Mouse (Mus musculus) heart, embryonic 16.5 days (tissue): ENCODE results near the gene Il1r1. TPM values are rescaled to one million over a fixed set of nuclear protein-coding genes. Genes with fewer than 3 reads are reported as not detected.
A peak's percentile ranks its signal among the peaks of the same experiment; 100 is the strongest.

Source experiments
- ATAC-seq: fragments of 200-750 bp; cut with Nextera tagmentation; replicated peaks from 2 replicates; pipeline ENCODE4 v1.8.0; 2017; ENCODE audit warnings: moderate number of reproducible peaks; ENCODE audit not compliant: insufficient read depth, low FRiP score; ENCODE audit errors: extremely low read depth
- H3K27ac ChIP-seq: fragments of 300-500 bp; sonication (generic); 2 replicates; pipeline ENCODE4 v1.5.1; 2014; ENCODE audit warnings: mild to moderate bottlenecking, low read length, control low read depth, moderate library complexity
- H3K27me3 ChIP-seq: fragments of 300-500 bp; sonication (generic); 2 replicates; pipeline ENCODE4 v1.6.1; 2014; ENCODE audit warnings: low read length, mixed read lengths; ENCODE audit not compliant: control insufficient read depth, insufficient read depth
- H3K36me3 ChIP-seq: fragments of 300-500 bp; sonication (generic); 2 replicates; pipeline ENCODE4 v1.6.1; 2014; ENCODE audit not compliant: control insufficient read depth, insufficient read depth
- H3K4me1 ChIP-seq: fragments of 300-500 bp; sonication (generic); 2 replicates; pipeline ENCODE4 v1.6.1; 2014; ENCODE audit warnings: low read length, mixed read lengths; ENCODE audit not compliant: control insufficient read depth, insufficient read depth
- H3K4me2 ChIP-seq: fragments of 300-500 bp; sonication (generic); 2 replicates; pipeline ENCODE4 v1.6.1; 2014; ENCODE audit warnings: low read depth, mild to moderate bottlenecking, control low read depth, low read length
- H3K4me3 ChIP-seq: fragments of 300-500 bp; sonication (generic); 2 replicates; pipeline ENCODE4 v1.5.1; 2014; ENCODE audit warnings: mild to moderate bottlenecking, control low read depth, low read length
- H3K9ac ChIP-seq: fragments of 300-500 bp; sonication (generic); 2 replicates; pipeline ENCODE4 v1.6.1; 2014; ENCODE audit warnings: low read length, control low read depth
- H3K9me3 ChIP-seq: fragments of 300-500 bp; sonication (generic); replicated peaks from 2 replicates; pipeline ENCODE4 v1.6.1; 2016; ENCODE audit warnings: low read length; ENCODE audit not compliant: control insufficient read depth
- WGBS: fragments of 180-500 bp; shearing (Covaris S2); extraction: QIAGEN DNeasy Blood & Tissue Kit; methylation state at CpG from one replicate; pipeline ENCODE4 v1.1.7; 2014; 5-methylcytosine and 5-hydroxymethylcytosine counted together
- polyA plus RNA-seq: library from polyadenylated mRNA; unstranded; fragments of >200 nt; fragmentation: Nextera tagmentation; extraction: Ambion mirVana; gene quantifications from 2 replicates; pipeline ENCODE4 v1.2.1, GENCODE M21; 2015

The Il1r1 gene
- polyA plus RNA-seq, 1 experiment from 2014 or later: 8.1 TPM

DNA sequence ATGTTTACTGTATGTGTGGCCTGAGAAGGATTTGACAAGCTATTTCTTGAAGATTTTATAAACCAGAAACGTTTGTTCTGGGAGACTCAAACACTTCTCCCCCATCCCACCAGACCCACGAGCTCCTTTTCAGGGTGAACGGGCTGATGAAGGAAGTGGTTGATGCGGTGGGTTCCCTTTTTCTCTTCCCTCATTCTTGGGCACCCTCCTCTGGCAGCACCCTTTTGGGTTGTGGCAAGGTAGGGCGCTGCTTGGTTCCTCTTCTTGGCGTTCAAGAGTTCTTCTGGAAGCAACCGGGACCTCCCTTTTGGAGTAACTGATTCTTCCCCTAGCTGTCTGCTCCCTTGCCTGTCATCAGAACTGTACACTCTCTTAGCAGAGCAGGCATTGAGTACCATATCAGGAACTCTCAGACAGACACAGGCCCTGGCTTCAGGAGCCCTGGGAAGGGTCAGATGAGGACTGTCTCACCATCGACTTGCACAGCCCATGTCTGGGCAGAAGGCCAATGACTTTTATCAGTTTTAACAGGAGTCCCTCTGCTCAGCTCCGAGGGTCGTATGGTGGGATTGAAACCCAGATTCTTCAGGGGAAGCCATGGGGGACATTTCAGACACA is 131.1 kb downstream of the Il1r1 start:
- 0 out of 2 replicates have a peak, but pooled peaks have one; percentile 45 for ATAC-seq
- Histone ChIP-seq H3K4me3 (no peak overlapping the region), H3K27ac (no peak overlapping the region), H3K4me2 (no peak overlapping the region), H3K36me3 (no peaks in the 10 kb centered on the region), H3K27me3 (no peaks in the 10 kb centered on the region), H3K4me1 (peaks cover 4% of the 10 kb centered on the region; the same call in 1 of the 2 replicates), H3K9me3 (no peaks in the 10 kb centered on the region), H3K9ac (no peak overlapping the region)
- 39% methylated on average over 10 of the region's 10 CpGs for WGBS

DNA sequence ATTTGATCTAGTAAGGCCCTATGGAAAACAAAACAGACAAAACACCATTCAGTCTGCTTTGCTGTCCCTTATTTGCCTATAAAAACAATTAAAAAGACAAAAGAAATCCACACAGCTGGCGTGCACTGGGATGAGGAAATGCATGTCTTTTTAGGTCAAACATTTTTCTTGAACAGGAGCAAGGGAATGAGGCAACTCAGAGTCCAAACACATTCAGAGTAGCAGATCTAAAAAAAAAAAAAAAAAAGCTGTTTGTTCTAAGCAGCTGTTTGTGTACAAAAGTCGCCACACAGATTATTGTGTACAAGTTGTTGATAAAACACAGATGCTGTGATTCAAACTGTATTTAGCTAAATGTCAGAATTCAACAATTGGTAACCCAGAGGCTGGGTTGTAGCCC is 133.0 kb downstream of the Il1r1 start:
- Histone ChIP-seq H3K36me3 (no peaks in the 10 kb centered on the region), H3K27me3 (no peaks in the 10 kb centered on the region), H3K4me1 (peaks cover 4% of the 10 kb centered on the region; the same call in 1 of the 2 replicates), H3K9ac (no peak overlapping the region), H3K4me3 (no peak overlapping the region), H3K4me2 (no peak overlapping the region), H3K9me3 (no peaks in the 10 kb centered on the region), H3K27ac (no peak overlapping the region)
- no peak for ATAC-seq
- 58% methylated on average over 2 of the region's 2 CpGs for WGBS

DNA sequence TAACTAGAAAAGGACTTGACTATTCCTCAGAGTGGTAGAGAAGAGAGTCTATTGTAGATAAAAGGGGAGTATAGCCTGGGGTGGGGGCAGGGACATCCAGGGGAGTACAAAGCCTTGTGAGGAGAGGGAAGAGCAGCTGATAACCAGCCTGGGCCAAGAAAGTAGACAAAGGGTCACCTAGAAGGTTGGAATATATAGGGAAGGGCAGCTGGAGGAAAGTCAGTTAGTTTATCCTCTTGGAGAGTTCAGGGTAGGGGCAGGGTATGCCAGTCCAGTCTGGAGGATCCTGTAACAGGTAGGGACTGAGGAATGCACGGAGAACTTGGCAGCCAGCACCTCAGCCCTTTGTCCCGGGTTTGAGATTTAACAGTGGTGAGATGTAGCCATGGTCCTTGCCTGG is 133.5 kb downstream of the Il1r1 start:
- Histone ChIP-seq H3K27me3 (no peaks in the 10 kb centered on the region), H3K36me3 (no peaks in the 10 kb centered on the region), H3K27ac (no peak overlapping the region), H3K4me3 (no peak overlapping the region), H3K9ac (no peak overlapping the region), H3K9me3 (no peaks in the 10 kb centered on the region), H3K4me2 (no peak overlapping the region), H3K4me1 (peaks cover 4% of the 10 kb centered on the region; the same call in 1 of the 2 replicates)
- 35% methylated on average over 2 of the region's 2 CpGs for WGBS
- no peak for ATAC-seq

DNA sequence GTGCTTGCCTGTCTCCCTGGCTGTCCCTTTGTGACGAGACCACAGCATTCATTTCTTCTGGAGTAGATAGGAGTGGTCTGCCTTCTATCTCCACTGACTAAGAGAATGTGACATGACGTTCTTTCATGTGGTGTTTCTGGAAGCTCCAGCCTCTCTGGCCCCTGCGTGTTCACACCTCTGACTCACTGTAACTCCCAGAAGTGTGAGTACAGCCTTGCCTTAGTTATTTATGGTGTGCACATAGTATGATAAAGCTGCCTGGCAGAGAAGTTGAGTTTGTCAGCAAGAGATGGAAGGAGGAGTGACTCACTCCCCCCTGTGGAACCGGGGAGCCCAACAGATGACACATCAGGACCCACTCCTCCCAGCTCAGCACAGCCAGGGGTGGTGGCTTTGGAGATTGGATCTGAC is 133.9 kb downstream of the Il1r1 start:
- 14% methylated on average over 4 of the region's 4 CpGs for WGBS
- peak; percentile 59 for ATAC-seq

DNA sequence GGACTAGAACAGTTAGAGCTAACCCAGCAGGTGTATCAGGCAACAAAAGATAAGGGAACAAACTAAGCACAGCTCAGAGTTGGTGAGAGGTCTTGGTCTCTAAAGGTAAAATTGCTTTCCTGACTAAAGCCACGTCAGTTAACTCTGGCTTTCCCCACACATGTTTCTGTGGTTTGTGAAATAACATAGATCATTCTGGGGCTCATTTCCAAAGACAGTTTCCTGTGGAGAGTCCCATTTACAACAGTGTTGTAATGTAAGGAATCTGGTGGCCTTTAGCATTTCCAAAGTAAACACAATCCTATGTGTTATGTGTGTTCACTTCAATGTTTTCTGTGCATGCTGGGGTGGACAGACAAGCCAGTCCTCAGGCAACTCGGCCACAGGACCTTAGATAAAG is 134.9 kb downstream of the Il1r1 start:
- Histone ChIP-seq H3K36me3 (no peaks in the 10 kb centered on the region), H3K27me3 (no peaks in the 10 kb centered on the region), H3K4me3 (no peak overlapping the region), H3K4me1 (peaks cover 4% of the 10 kb centered on the region; the same call in 1 of the 2 replicates), H3K4me2 (no peak overlapping the region), H3K9me3 (no peaks in the 10 kb centered on the region), H3K9ac (no peak overlapping the region), H3K27ac (no peak overlapping the region)
- 48% methylated on average over 2 of the region's 2 CpGs for WGBS
- no peak for ATAC-seq

More for the DNA sequence above, 133.9 kb downstream of the Il1r1 start:
- Histone ChIP-seq H3K27me3 (no peaks in the 10 kb centered on the region), H3K4me3 (no peak overlapping the region), H3K4me1 (peaks cover 4% of the 10 kb centered on the region; the same call in 1 of the 2 replicates), H3K4me2 (no peak overlapping the region), H3K36me3 (no peaks in the 10 kb centered on the region), H3K9ac (no peak overlapping the region), H3K27ac (no peak overlapping the region), H3K9me3 (no peaks in the 10 kb centered on the region)

DNA sequence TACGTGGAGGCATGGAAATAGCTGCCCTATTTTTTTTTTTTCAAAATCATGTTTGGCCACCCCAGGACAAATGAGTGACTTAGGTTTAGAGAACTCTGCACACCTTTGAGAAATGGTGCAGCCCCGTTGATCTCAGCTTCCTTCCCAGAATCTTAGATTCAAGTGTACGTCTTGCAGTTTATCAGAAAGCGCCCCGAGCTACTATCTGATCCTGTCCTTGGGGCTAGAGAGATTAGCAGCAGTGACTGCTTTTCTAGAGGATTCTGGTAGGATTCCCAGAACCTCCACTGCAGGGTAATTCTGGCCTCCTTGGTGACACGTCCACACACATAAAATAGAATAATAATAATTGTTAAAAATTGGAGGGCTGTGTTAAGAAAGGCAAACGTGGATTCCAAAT is 136.1 kb downstream of the Il1r1 start:
- no peaks in the 10 kb centered on the region for H3K27me3 ChIP-seq
- ATAC-seq: no peak
- H3K9ac ChIP-seq: no peak overlapping the region
- no peak overlapping the region for H3K27ac ChIP-seq
- H3K9me3 ChIP-seq: no peaks in the 10 kb centered on the region
- no peak overlapping the region for H3K4me2 ChIP-seq
- WGBS: 53% methylated on average over 7 of the region's 7 CpGs
- H3K36me3 ChIP-seq: no peaks in the 10 kb centered on the region; the same call in 1 of the 2 replicates
- no peak overlapping the region for H3K4me3 ChIP-seq
- peaks cover 4% of the 10 kb centered on the region; the same call in 1 of the 2 replicates for H3K4me1 ChIP-seq

DNA sequence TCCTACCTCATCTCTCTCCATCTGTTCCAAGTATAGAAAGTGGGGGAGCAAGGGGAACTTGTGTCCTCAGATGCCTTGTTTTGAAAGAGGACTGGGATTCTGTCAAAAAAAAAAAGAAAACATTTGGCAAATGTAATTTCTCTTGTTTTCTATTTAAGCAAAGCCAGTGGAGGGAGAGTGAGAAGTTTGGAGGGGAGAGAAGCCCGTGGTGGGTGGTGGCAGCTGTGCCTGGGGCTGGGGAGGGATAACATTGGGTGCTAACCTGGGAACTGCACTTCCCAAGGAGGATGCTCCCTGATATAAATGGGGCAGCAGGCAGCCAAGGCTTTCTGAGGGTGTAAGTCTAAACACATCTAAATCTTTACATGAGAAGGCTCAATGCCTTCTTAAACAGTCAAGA is 136.7 kb downstream of the Il1r1 start:
- no peak for ATAC-seq
- Histone ChIP-seq H3K9ac (no peak overlapping the region), H3K4me2 (no peak overlapping the region), H3K27ac (no peak overlapping the region), H3K4me1 (peaks cover 4% of the 10 kb centered on the region; the same call in 1 of the 2 replicates), H3K27me3 (no peaks in the 10 kb centered on the region), H3K9me3 (no peaks in the 10 kb centered on the region), H3K4me3 (no peak overlapping the region), H3K36me3 (no peaks in the 10 kb centered on the region; the same call in 1 of the 2 replicates)
- 44% methylated on average over 1 of the region's 1 CpGs for WGBS

DNA sequence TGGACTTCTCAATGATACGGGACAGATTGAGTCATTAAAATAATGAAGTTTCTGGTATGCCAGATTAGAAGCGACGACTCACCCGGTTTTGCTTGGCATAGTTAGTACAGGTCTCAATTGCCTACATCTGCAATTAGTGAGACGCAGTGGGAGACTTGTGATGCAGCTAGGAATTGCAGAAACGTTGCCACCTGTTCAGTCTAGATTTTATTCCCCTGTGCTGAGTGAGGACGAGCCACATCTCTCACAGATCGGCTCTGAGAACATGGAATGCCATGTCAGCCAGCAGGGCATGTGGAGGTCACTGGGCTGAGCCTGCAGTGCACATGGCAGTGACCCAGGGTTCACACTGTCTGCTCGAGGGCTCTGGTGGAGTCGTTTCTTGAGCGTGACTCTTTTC is 137.9 kb downstream of the Il1r1 start:
- no peak overlapping the region for H3K9ac ChIP-seq
- no peaks in the 10 kb centered on the region for H3K27me3 ChIP-seq
- 56% methylated on average over 11 of the region's 11 CpGs for WGBS
- H3K27ac ChIP-seq: no peak overlapping the region
- no peaks in the 10 kb centered on the region for H3K9me3 ChIP-seq
- no peaks in the 10 kb centered on the region; the same call in 1 of the 2 replicates for H3K36me3 ChIP-seq
- H3K4me2 ChIP-seq: no peak overlapping the region
- peaks cover 4% of the 10 kb centered on the region; the same call in 1 of the 2 replicates for H3K4me1 ChIP-seq
- no peak overlapping the region for H3K4me3 ChIP-seq
- ATAC-seq: no peak
